Mouse (Mus musculus) embryonic facial prominence, embryonic 10.5 days (tissue): ENCODE measurements around the gene Chtop. TPM values are rescaled to one million over a fixed set of nuclear protein-coding genes. Genes with fewer than 3 reads are reported as not detected.
A peak's percentile ranks its signal among the peaks of the same experiment; 100 is the strongest.

Source experiments
- DNase-seq: peaks from one replicate; pipeline ENCODE4 v3.0.0-alpha.2; 2017; ENCODE audit warnings: low spot score
- H3K27ac ChIP-seq: fragments of 300-500 bp; sonication (generic); replicated peaks from 2 replicates; pipeline ENCODE4 v1.5.1; 2016; ENCODE audit warnings: mild to moderate bottlenecking
- H3K27me3 ChIP-seq: fragments of 300-500 bp; sonication (generic); replicated peaks from 2 replicates; pipeline ENCODE4 v1.6.1; 2016; ENCODE audit warnings: low read depth, mild to moderate bottlenecking; ENCODE audit not compliant: poor library complexity, severe bottlenecking
- H3K36me3 ChIP-seq: fragments of 300-500 bp; sonication (generic); replicated peaks from 2 replicates; pipeline ENCODE4 v1.6.1; 2016; ENCODE audit warnings: mild to moderate bottlenecking, moderate library complexity
- H3K4me1 ChIP-seq: fragments of 300-500 bp; sonication (generic); 2 replicates; pipeline ENCODE4 v1.6.1; 2016
- H3K4me3 ChIP-seq: fragments of 300-500 bp; sonication (generic); 2 replicates; pipeline ENCODE4 v1.5.1; 2016; ENCODE audit warnings: mild to moderate bottlenecking, moderate library complexity
- H3K9me3 ChIP-seq: fragments of 300-500 bp; sonication (generic); 2 replicates; pipeline ENCODE4 v1.6.1; 2016; ENCODE audit warnings: mild to moderate bottlenecking
- WGBS: fragments of 180-500 bp; shearing (Covaris S2); methylation state at CpG from one replicate; pipeline ENCODE4 v1.1.7; 2016; 5-methylcytosine and 5-hydroxymethylcytosine counted together
- polyA plus RNA-seq: library from polyadenylated mRNA; unstranded; fragments of >200 nt; fragmentation: Nextera tagmentation; extraction: Ambion mirVana; gene quantifications from 2 replicates; pipeline ENCODE4 v1.2.1, GENCODE M21; 2016

The Chtop gene
- polyA plus RNA-seq = 181 and 188 TPM in 2 replicates

GRCm38 (mm10) chr3:90508950-90509746 lies at the start of gene Chtop:
TSS of gene Chtop (minus strand) at chr3:90509498.
- under 1% methylated on average over 66 of the region's 66 CpGs for WGBS
- H3K4me1 ChIP-seq = peaks cover 23% of the 10 kb centered on the region
- peak within 1 kb of the TSS; percentile 97 for H3K4me3 ChIP-seq
- peak within 1 kb of the TSS; percentile 99 for H3K27ac ChIP-seq
- DNase-seq = peak; percentile 99
- H3K27me3 ChIP-seq = peaks cover 31% of the 10 kb centered on the region
- H3K36me3 ChIP-seq = peaks cover 36% of the 10 kb centered on the region
- no peaks in the 10 kb centered on the region for H3K9me3 ChIP-seq

GRCm38 (mm10) chr3:90555954-90556353 lies 46.7 kb upstream of the Chtop start:
- WGBS = 66% methylated on average over 5 of the region's 5 CpGs
- Histone ChIP-seq H3K27ac (no peak overlapping the region), H3K36me3 (no peaks in the 10 kb centered on the region), H3K4me1 (no peaks in the 10 kb centered on the region), H3K4me3 (no peak overlapping the region), H3K9me3 (no peaks in the 10 kb centered on the region), H3K27me3 (no peaks in the 10 kb centered on the region)
- DNase-seq = no peak

- no peaks in the 10 kb centered on the region for H3K36me3 ChIP-seq
- no peak overlapping the region for H3K27ac ChIP-seq
- no peaks in the 10 kb centered on the region for H3K9me3 ChIP-seq
- H3K4me3 ChIP-seq = no peak overlapping the region
- peaks cover 16% of the 10 kb centered on the region; the same call in 1 of the 2 replicates for H3K4me1 ChIP-seq
- WGBS = 79% methylated on average over 2 of the region's 2 CpGs
- no peaks in the 10 kb centered on the region for H3K27me3 ChIP-seq
- DNase-seq = no peak
These were observed 42.9 kb upstream of the Chtop start for GRCm38 (mm10) chr3:90552231-90552630.

- H3K27me3 ChIP-seq = no peaks in the 10 kb centered on the region
- H3K27ac ChIP-seq = no peak overlapping the region
- no peaks in the 10 kb centered on the region for H3K36me3 ChIP-seq
- H3K4me3 ChIP-seq = no peak overlapping the region
- DNase-seq = no peak
- peaks cover 16% of the 10 kb centered on the region; the same call in 1 of the 2 replicates for H3K4me1 ChIP-seq
- WGBS = 96% methylated on average over 2 of the region's 2 CpGs
- no peaks in the 10 kb centered on the region for H3K9me3 ChIP-seq
These were observed 41.1 kb upstream of the Chtop start for GRCm38 (mm10) chr3:90550421-90550790.

- Histone ChIP-seq H3K9me3 (no peaks in the 10 kb centered on the region), H3K36me3 (no peaks in the 10 kb centered on the region), H3K27me3 (0 out of 2 replicates have a peak, but pooled peaks cover 2% of the 10 kb centered on the region), H3K4me3 (no peak overlapping the region), H3K27ac (no peak overlapping the region), H3K4me1 (peaks cover 16% of the 10 kb centered on the region; the same call in 1 of the 2 replicates)
- no peak for DNase-seq
- 64% methylated on average over 5 of the region's 5 CpGs for WGBS
These were observed 40.5 kb upstream of the Chtop start for GRCm38 (mm10) chr3:90549676-90550420.

- no peaks in the 10 kb centered on the region for H3K36me3 ChIP-seq
- peaks cover 26% of the 10 kb centered on the region for H3K27me3 ChIP-seq
- H3K4me1 ChIP-seq = peaks cover 36% of the 10 kb centered on the region
- no peak overlapping the region; the same call in 1 of the 2 replicates for H3K4me3 ChIP-seq
- WGBS = 49% methylated on average over 4 of the region's 4 CpGs
- H3K9me3 ChIP-seq = no peaks in the 10 kb centered on the region
- no peak for DNase-seq
- H3K27ac ChIP-seq = peak overlapping the region; percentile 48
These were observed 31.6 kb upstream of the Chtop start for GRCm38 (mm10) chr3:90540904-90541303.

GRCm38 (mm10) chr3:90537905-90538296 lies 28.6 kb upstream of the Chtop start:
- 75% methylated on average over 5 of the region's 5 CpGs for WGBS
- Histone ChIP-seq H3K36me3 (no peaks in the 10 kb centered on the region), H3K4me3 (no peak overlapping the region), H3K4me1 (peaks cover 36% of the 10 kb centered on the region), H3K27ac (no peak overlapping the region), H3K27me3 (peaks cover 24% of the 10 kb centered on the region), H3K9me3 (no peaks in the 10 kb centered on the region)
- no peak for DNase-seq

- H3K27ac ChIP-seq = no peak within 1 kb of the TSS
- H3K4me1 ChIP-seq = peaks cover 30% of the 10 kb centered on the region
- no peak for DNase-seq
- 46% methylated on average over 10 of the region's 10 CpGs for WGBS
- H3K9me3 ChIP-seq = no peaks in the 10 kb centered on the region
- H3K36me3 ChIP-seq = no peaks in the 10 kb centered on the region
- peaks cover 24% of the 10 kb centered on the region for H3K27me3 ChIP-seq
- no peak within 1 kb of the TSS for H3K4me3 ChIP-seq
These were observed 28.0 kb upstream of the Chtop start, which contains the start of gene S100a16 for GRCm38 (mm10) chr3:90537141-90537904. TSS of gene S100a16 (plus strand) at chr3:90537254.

- H3K36me3 ChIP-seq = no peaks in the 10 kb centered on the region
- DNase-seq = no peak
- H3K4me3 ChIP-seq = no peak overlapping the region
- no peak overlapping the region for H3K27ac ChIP-seq
- H3K9me3 ChIP-seq = no peaks in the 10 kb centered on the region
- H3K27me3 ChIP-seq = peaks cover 24% of the 10 kb centered on the region
- 67% methylated on average over 1 of the region's 1 CpGs for WGBS
- H3K4me1 ChIP-seq = peaks cover 12% of the 10 kb centered on the region
These were observed 26.1 kb upstream of the Chtop start for GRCm38 (mm10) chr3:90535446-90535845.

- H3K4me3 ChIP-seq = no peak overlapping the region
- no peak overlapping the region for H3K27ac ChIP-seq
- H3K4me1 ChIP-seq = no peaks in the 10 kb centered on the region
- peaks cover 2% of the 10 kb centered on the region; the same call in 1 of the 2 replicates for H3K27me3 ChIP-seq
- WGBS = 71% methylated on average over 5 of the region's 5 CpGs
- no peaks in the 10 kb centered on the region for H3K9me3 ChIP-seq
- H3K36me3 ChIP-seq = no peaks in the 10 kb centered on the region
- DNase-seq = no peak
These were observed 22.4 kb upstream of the Chtop start for GRCm38 (mm10) chr3:90531713-90532112.

GRCm38 (mm10) chr3:90527291-90527873 lies 18.1 kb upstream of the Chtop start:
- H3K4me1 ChIP-seq = no peaks in the 10 kb centered on the region
- H3K36me3 ChIP-seq = no peaks in the 10 kb centered on the region
- H3K27me3 ChIP-seq = 0 out of 2 replicates have a peak, but pooled peaks cover 4% of the 10 kb centered on the region
- no peak for DNase-seq
- no peaks in the 10 kb centered on the region for H3K9me3 ChIP-seq
- no peak overlapping the region for H3K4me3 ChIP-seq
- 91% methylated on average over 7 of the region's 7 CpGs for WGBS
- H3K27ac ChIP-seq = no peak overlapping the region

- H3K27me3 ChIP-seq = 0 out of 2 replicates have a peak, but pooled peaks cover 4% of the 10 kb centered on the region
- H3K4me3 ChIP-seq = no peak within 1 kb of the TSS
- H3K4me1 ChIP-seq = no peaks in the 10 kb centered on the region
- no peaks in the 10 kb centered on the region for H3K9me3 ChIP-seq
- no peaks in the 10 kb centered on the region for H3K36me3 ChIP-seq
- 83% methylated on average over 5 of the region's 5 CpGs for WGBS
- DNase-seq = no peak
- no peak within 1 kb of the TSS for H3K27ac ChIP-seq
These were observed 17.3 kb upstream of the Chtop start, which contains the start of gene S100a14 for GRCm38 (mm10) chr3:90526580-90526979. TSS of gene S100a14 (plus strand) at chr3:90526856.
